Mouse (Mus musculus): ENCODE measurements at regions not wholly inside any gene's neighbourhood (a gene's known extent, or its start where the extent isn't known, plus 50 kb on each side); places are given as distances from the start of the nearest gene placed in this dataset.

DNA sequence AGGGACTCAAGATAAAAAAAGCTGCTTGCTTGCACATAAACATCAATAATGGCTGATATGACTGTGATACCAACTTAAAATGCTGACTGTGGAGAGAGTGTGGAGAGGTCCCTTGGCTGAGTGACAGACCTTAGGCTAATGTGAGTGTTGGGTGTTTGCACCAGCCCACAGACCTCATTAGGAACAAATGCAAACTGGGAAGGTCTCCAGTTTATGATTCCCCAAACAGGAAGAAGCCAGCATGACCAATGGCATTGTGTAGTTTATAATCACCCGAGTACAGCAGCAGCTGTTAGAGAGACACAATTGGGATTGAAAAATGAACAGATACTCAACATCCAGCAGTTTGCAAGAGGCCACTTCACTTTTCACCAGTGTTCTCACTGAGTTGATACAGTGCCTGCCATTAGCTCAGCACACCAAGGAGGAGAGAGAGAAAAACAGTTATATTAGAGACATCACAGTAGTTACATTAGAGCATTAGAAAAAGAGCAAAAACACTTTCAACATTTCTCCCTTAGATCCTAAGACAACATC, 90.3 kb upstream of the Impg1 start:
- H3K4me2 ChIP-seq (ENCODE audit: low read depth): no peak overlapping the region
- no peaks in the 10 kb centered on the region for H3K36me3 ChIP-seq (ENCODE audit: control insufficient read depth, insufficient read depth)
- no peak overlapping the region for H3ac ChIP-seq (ENCODE audit: control insufficient read depth, insufficient read length)
- TF ChIP-seq MYOG (IDR thresholded peaks at IDR 0.05; ENCODE audit: control insufficient read depth in 1 of 3, insufficient read depth in 1 of 3, insufficient read length in 2 of 3, low read depth in 2 of 3): no peak
- H3K79me2 ChIP-seq (ENCODE audit: control insufficient read depth, insufficient read depth): no peaks in the 10 kb centered on the region
- no peak overlapping the region for H3K4me3 ChIP-seq
- no peaks in the 10 kb centered on the region for H3K27me3 ChIP-seq (ENCODE audit: control insufficient read depth, insufficient read depth, insufficient read length)
